Mouse (Mus musculus): ENCODE data around the gene Pecr.
A peak's percentile ranks its signal among the peaks of the same experiment; 100 is the strongest.
"Not testable (repeated sequence)": the region's sequence is repeated elsewhere in the genome, so short reads cannot be mapped to it uniquely, and the experiment has no call there.

Pecr gene

GRCm38 (mm10) chr1:72232592-72232991, 51.5 kb downstream of the Pecr start:
- not testable (repeated sequence) for DNase-seq

- DNase-seq, result no peak
These were observed 55.1 kb downstream of the Pecr start for GRCm38 (mm10) chr1:72228974-72229373.

GRCm38 (mm10) chr1:72227546-72227945, 56.6 kb downstream of the Pecr start:
- no peak for DNase-seq

- DNase-seq, result no peak
These were observed 57.1 kb downstream of the Pecr start for GRCm38 (mm10) chr1:72226887-72227481.

GRCm38 (mm10) chr1:72226172-72226886, 57.8 kb downstream of the Pecr start:
- DNase-seq, result no peak

DNA sequence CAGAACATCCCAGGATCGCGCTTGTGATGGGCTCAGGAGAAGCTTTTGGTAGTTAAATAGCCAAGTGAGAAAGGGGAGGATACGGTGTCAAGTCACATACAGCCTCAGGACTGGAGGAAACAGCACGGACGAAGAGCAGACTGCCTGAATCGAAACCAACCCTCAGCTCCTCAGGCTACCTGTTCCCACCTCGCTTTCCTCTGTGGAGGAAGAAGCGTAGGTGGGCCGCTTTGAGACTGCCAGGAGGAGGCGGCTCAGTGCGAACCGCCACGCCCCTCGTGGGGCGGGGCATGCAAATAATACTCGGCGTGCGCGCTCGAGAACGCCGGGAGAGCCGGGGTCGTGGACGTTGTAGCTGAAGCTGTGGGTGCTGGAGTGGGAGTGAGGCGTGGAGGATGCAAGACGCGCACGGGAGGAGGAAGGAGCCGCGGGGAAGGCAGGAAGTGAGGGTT, 58.4 kb downstream of the Pecr start:
- peak; percentile 89 for DNase-seq

GRCm38 (mm10) chr1:72225054-72225718, 58.9 kb downstream of the Pecr start:
- peak; percentile 64 for DNase-seq

DNA sequence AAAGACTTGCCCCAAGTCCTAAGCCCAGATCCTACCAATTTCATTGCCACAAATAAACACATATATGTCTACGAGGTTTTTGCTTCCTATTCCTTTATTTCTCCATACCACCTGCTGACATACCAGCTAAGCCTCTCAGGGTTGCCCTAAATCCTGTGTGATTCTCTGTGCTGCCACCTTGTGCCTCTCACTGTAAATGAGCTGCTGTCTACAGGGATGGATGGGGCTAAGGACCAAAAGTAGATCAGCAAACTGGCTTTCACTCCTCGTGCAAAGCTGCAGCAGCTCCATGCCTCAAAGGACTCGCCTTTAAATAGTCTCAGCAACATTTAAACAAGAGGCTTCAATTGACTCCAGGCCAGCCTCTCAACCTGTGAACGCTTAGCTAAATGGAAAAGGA, 64.1 kb downstream of the Pecr start:
- peak; percentile 76 for DNase-seq

- no peak for DNase-seq
These were observed 65.0 kb downstream of the Pecr start for GRCm38 (mm10) chr1:72219116-72219515.

- DNase-seq, result no peak
These were observed 65.5 kb downstream of the Pecr start for GRCm38 (mm10) chr1:72218626-72219025.

- DNase-seq, result no peak
These were observed 67.4 kb downstream of the Pecr start for GRCm38 (mm10) chr1:72216761-72217160.

- DNase-seq, result no peak
These were observed 68.9 kb downstream of the Pecr start for GRCm38 (mm10) chr1:72215174-72215573.

DNA sequence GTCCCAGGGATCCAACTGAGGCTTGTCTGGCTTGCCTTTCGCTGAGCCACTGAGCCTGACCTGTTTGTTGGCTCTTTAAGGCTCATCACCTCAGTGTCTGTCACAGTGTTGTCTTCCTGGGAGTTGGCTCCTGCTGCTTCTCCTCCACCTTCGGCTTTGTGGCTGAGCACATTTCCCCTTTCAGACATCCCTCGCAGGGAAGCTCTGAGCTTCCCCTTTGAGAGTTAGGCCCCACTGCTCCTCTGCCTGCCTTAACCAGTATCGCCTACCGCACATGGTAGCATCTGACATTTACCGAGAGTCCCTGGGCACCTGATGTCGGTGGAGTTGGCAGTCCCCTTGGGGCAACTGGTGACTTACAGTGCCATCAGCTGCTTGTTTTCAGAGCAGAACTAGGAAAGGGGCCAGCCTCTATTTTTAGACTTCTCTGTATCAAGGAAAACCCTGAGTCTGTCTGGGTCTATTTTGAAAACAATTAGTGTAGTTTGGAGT, 69.6 kb downstream of the Pecr start:
- DNase-seq, result peak; percentile 80

GRCm38 (mm10) chr1:72213954-72214353, 70.2 kb downstream of the Pecr start:
- DNase-seq, result no peak

DNA sequence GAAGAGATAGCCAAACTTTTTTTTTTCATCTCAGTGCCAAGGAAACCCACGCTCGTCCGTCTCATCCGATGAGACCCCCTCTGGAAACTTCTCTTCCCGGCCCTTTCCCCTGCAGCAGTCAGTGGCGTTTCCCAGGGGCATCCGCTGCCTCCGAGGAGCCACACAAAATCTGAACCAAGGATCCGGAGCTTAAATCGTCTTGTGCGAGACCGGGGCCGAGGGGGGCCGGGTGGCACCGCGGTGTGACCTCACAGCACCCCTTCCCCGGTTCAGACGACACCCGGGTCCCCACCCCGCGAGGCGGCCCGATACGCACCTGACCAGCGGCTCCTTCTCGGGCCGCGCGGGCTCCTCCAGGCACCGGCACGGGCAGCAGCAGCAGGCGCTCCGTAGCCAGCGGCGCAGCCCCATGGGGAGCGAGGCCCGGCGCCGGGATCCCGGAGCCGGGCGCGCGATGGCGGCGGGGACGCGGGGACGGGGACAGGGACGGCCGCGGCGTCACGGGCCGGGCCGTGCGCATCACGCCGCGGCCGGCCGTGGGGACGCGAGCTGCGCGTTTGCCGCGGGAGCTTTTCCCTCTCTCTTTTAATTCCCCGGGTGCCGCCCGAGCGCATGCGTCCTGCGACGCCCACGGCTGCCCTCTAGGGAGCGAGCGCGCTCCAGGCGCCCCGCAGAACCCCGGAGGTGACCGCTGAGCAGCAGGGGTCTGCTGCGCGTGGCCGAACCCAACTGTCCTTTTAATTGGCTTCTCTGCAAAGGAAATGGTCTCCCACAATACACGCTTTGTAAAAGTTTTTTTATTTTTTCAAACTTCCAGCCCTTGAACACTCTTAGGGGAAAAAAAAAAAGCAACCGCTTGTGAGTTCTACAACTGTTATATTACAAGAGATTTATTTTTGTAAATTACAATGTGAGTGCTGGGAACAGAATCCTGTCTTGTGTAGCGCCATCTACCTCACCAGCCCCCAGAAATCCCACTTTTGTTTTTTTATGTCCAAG, 72.1 kb downstream of the Pecr start, which contains the start of gene Mreg:
TSS of gene Mreg (minus strand) at position 607 of the 999 bp plus-strand sequence.
- DNase-seq, result peak; percentile 81

- DNase-seq, result peak; percentile 61
These were observed 73.1 kb downstream of the Pecr start for GRCm38 (mm10) chr1:72210803-72211679.

All from cerebellum, adult 11-12 months (tissue).